Mouse (Mus musculus) CH12.LX (cell line): Measurements from ENCODE around the gene Hnrnpa0. TPM values are rescaled to one million over a fixed set of nuclear protein-coding genes. Genes with fewer than 3 reads are reported as not detected.

Source experiments
- DNase-seq: peaks from one replicate; pipeline ENCODE4 v3.0.0-alpha.2; 2013; ENCODE audit errors: extremely low read depth
- H3K27ac ChIP-seq: 2 replicates; pipeline ENCODE4 v1.5.1; 2012; ENCODE audit warnings: low read depth, mild to moderate bottlenecking, control low read depth, moderate library complexity; ENCODE audit not compliant: insufficient read depth
- H3K27me3 ChIP-seq: replicated peaks from 2 replicates; pipeline ENCODE3; 2012; ENCODE audit warnings: inconsistent platforms
- H3K36me3 ChIP-seq, 2 experiments: replicated peaks in 1 of 2; 2 replicates each; pipeline versions ENCODE3 to v1.6.1; 2012; ENCODE audit warnings: inconsistent platforms in 1 of 2, low read length in 1 of 2, mild to moderate bottlenecking in 1 of 2, mixed read lengths in 1 of 2, moderate library complexity in 1 of 2; ENCODE audit not compliant: control insufficient read depth in 1 of 2, insufficient read depth in 1 of 2
- H3K4me1 ChIP-seq, 2 experiments: 2 replicates each; pipeline ENCODE4 v1.6.1; 2012; ENCODE audit warnings: inconsistent platforms in 1 of 2, moderate library complexity in 1 of 2; ENCODE audit not compliant: insufficient read depth in 2 of 2, control insufficient read depth in 1 of 2
- H3K4me2 ChIP-seq: 2 replicates; pipeline ENCODE4 v1.6.1; 2012; ENCODE audit warnings: low read depth, mild to moderate bottlenecking, control low read depth; ENCODE audit not compliant: poor library complexity, insufficient read depth, severe bottlenecking
- H3K4me3 ChIP-seq, 3 experiments: fragments of 150-350 bp in 1 of 3; sonication (generic) in 1 of 3; replicated peaks in 1 of 3; 2 replicates each; pipeline versions ENCODE3 to v1.5.1; 2011 to 2012; ENCODE audit warnings: low read depth in 2 of 3, low read length in 2 of 3, mild to moderate bottlenecking in 2 of 3, moderate library complexity in 2 of 3, control low read depth in 1 of 3, improper control_type of control experiment in 1 of 3, inconsistent platforms in 1 of 3, mixed read lengths in 1 of 3; ENCODE audit not compliant: poor library complexity in 1 of 3
- H3K79me2 ChIP-seq: replicated peaks from 2 replicates; pipeline ENCODE4 v1.6.1; 2012; ENCODE audit warnings: mild to moderate bottlenecking, moderate library complexity; ENCODE audit not compliant: control insufficient read depth, poor library complexity, insufficient read depth, severe bottlenecking; ENCODE audit errors: extremely low read depth
- H3K9ac ChIP-seq: 2 replicates; pipeline ENCODE4 v1.6.1; 2012; ENCODE audit warnings: low read depth, mild to moderate bottlenecking, control low read depth, moderate library complexity; ENCODE audit not compliant: insufficient read depth
- H3K9me3 ChIP-seq: replicated peaks from 2 replicates; pipeline ENCODE3; 2012; ENCODE audit warnings: low read length, inconsistent platforms, mixed read lengths
- CHD2 ChIP-seq: IDR thresholded peaks from 2 replicates; pipeline ENCODE4 v1.6.1; 2011; ENCODE audit warnings: low read length, improper control_type of control experiment
- CTCF ChIP-seq, 2 experiments: IDR thresholded peaks in 1 of 2; conservative IDR thresholded peaks in 1 of 2; 2 replicates each; pipeline ENCODE4 v1.5.1; 2011 to 2012; ENCODE audit warnings: low read depth in 2 of 2, low read length in 2 of 2, improper control_type of control experiment in 1 of 2, inconsistent platforms in 1 of 2, mild to moderate bottlenecking in 1 of 2, moderate library complexity in 1 of 2
- ELF1 ChIP-seq: IDR thresholded peaks from 2 replicates; pipeline ENCODE4 v1.6.1; 2014; ENCODE audit warnings: low read depth, mild to moderate bottlenecking, inconsistent platforms, low read length, improper control_type of control experiment
- EP300 ChIP-seq: IDR thresholded peaks from 2 replicates; pipeline ENCODE4 v1.6.1; 2011; ENCODE audit warnings: low read length, improper control_type of control experiment
- HCFC1 ChIP-seq: IDR thresholded peaks from 2 replicates; pipeline ENCODE4 v1.6.1; 2012; ENCODE audit warnings: low read depth, mild to moderate bottlenecking, inconsistent platforms, low read length, improper control_type of control experiment
- JUN ChIP-seq: IDR thresholded peaks from 2 replicates; pipeline ENCODE4 v1.6.1; 2011; ENCODE audit warnings: low read depth, mild to moderate bottlenecking, low read length, improper control_type of control experiment, moderate library complexity; ENCODE audit not compliant: insufficient read depth
- KAT2A ChIP-seq: IDR thresholded peaks from 2 replicates; pipeline ENCODE4 v1.6.1; 2012; ENCODE audit warnings: low read length, improper control_type of control experiment, inconsistent platforms; ENCODE audit not compliant: insufficient replicate concordance
- MAFK ChIP-seq: IDR thresholded peaks from 2 replicates; pipeline ENCODE4 v1.6.1; 2011; ENCODE audit warnings: low read length, improper control_type of control experiment; ENCODE audit not compliant: insufficient replicate concordance
- MAX ChIP-seq: IDR thresholded peaks from 2 replicates; pipeline ENCODE4 v1.6.1; 2011; ENCODE audit warnings: low read length, improper control_type of control experiment
- MYC ChIP-seq: IDR thresholded peaks from 2 replicates; pipeline ENCODE4 v1.6.1; 2011; ENCODE audit warnings: low read depth, mild to moderate bottlenecking, improper control_type of control experiment, low read length
- NELFE ChIP-seq: IDR thresholded peaks from 2 replicates; pipeline ENCODE4 v1.6.1; 2011; ENCODE audit warnings: low read depth, low read length, improper control_type of control experiment
- NRF1 ChIP-seq: IDR thresholded peaks from 2 replicates; pipeline ENCODE4 v1.6.1; 2014; ENCODE audit warnings: low read depth, mild to moderate bottlenecking, inconsistent platforms, low read length, improper control_type of control experiment, moderate library complexity
- PAX5 ChIP-seq: IDR thresholded peaks from 2 replicates; pipeline ENCODE4 v1.6.1; 2012; ENCODE audit warnings: low read length, inconsistent platforms, mixed read lengths
- POLR2A ChIP-seq: IDR thresholded peaks from 2 replicates; pipeline ENCODE4 v1.6.1; 2011; ENCODE audit warnings: low read depth, mild to moderate bottlenecking, improper control_type of control experiment, low read length
- POLR2AphosphoS2 ChIP-seq: IDR thresholded peaks from 2 replicates; pipeline ENCODE4 v1.6.1; 2011; ENCODE audit warnings: low read depth, low read length, improper control_type of control experiment
- RAD21 ChIP-seq: IDR thresholded peaks from 2 replicates; pipeline ENCODE4 v1.6.1; 2011; ENCODE audit warnings: low read depth, mild to moderate bottlenecking, low read length, improper control_type of control experiment, moderate library complexity
- TCF12 ChIP-seq: IDR thresholded peaks from 2 replicates; pipeline ENCODE4 v1.6.1; 2014; ENCODE audit warnings: low read depth, mild to moderate bottlenecking, inconsistent platforms, low read length, improper control_type of control experiment
- USF1 ChIP-seq: IDR thresholded peaks from 2 replicates; pipeline ENCODE4 v1.6.1; 2014; ENCODE audit warnings: low read depth, mild to moderate bottlenecking, inconsistent platforms, low read length, improper control_type of control experiment
- USF2 ChIP-seq: conservative IDR thresholded peaks from 2 replicates; pipeline ENCODE4 v1.6.1; 2011; ENCODE audit warnings: low read depth, low read length, improper control_type of control experiment
- ZKSCAN1 ChIP-seq: IDR thresholded peaks from 2 replicates; pipeline ENCODE4 v1.6.1; 2012; ENCODE audit warnings: low read depth, inconsistent platforms, low read length, improper control_type of control experiment, borderline replicate concordance
- ZMIZ1 ChIP-seq: IDR thresholded peaks from 2 replicates; pipeline ENCODE4 v1.6.1; 2012; ENCODE audit warnings: low read depth, mild to moderate bottlenecking, inconsistent platforms, low read length, improper control_type of control experiment
- ZNF384 ChIP-seq: IDR thresholded peaks from 2 replicates; pipeline ENCODE4 v1.6.1; 2012; ENCODE audit warnings: low read depth, low read length, improper control_type of control experiment, inconsistent platforms
- dilution Hi-C: fragments of 300-500 bp; cut with MboI; formaldehyde crosslinking; loops from 2 replicates; pipeline ENCODE4 v1.14.3; 2020; ENCODE audit warnings: low sequenced_read_pairs; ENCODE audit not compliant: extremely low pct_unique_long_range_greater_than_20kb, extremely low pct_ligation_motif_present
- in situ Hi-C: fragments of 300-500 bp; cut with MboI; formaldehyde crosslinking; loops from 3 replicates; pipeline ENCODE4 v1.14.3; 2019; ENCODE audit warnings: low sequenced_read_pairs, low pct_ligation_motif_present, low pct_unique_long_range_greater_than_20kb, mixed read lengths
- polyA plus RNA-seq: library from polyadenylated mRNA; unstranded; fragments of >175 nt; gene quantifications from 2 replicates; pipeline ENCODE4 v1.2.1, GENCODE M21; 2012; ENCODE audit warnings: low read depth; ENCODE audit not compliant: insufficient read length
- total RNA-seq, 2 experiments: library from RNA; depleted of rRNA; stranded (reverse); fragments of 300-350 nt in 1 of 2; fragments of >200 nt in 1 of 2; gene quantifications; 2 replicates each; pipeline ENCODE4 v1.2.3; 2012 to 2014

Gene Hnrnpa0
- total and polyA plus RNA-seq, 3 experiments: 104 to 139 (median 126) TPM

- in situ Hi-C loops (no loop called here), dilution Hi-C loops (no loop called here)
- Histone ChIP-seq H3K4me1 (peaks cover 0 to 15% of the 10 kb centered on the region in 2 experiments; a peak in 2 of 4 replicates), H3K27ac (no peak overlapping the region), H3K9ac (no peak overlapping the region), H3K4me3 (no peak overlapping the region), H3K4me2 (no peak overlapping the region), H3K36me3 (peaks cover 36 to 72% of the 10 kb centered on the region in 2 experiments), H3K79me2 (peaks cover 5% of the 10 kb centered on the region; the same call in 1 of the 2 replicates), H3K27me3 (no peaks in the 10 kb centered on the region), H3K9me3 (peaks cover 17% of the 10 kb centered on the region)
- TF ChIP-seq MAFK (peak; percentile 89), RAD21 (no peak)
- no peak for DNase-seq
These were observed 35.0 kb upstream of the Hnrnpa0 start for GRCm38 (mm10) chr13:58163343-58163742.

GRCm38 (mm10) chr13:58160761-58161160 lies 32.4 kb upstream of the Hnrnpa0 start:
- in situ Hi-C loops: no loop called here
- no peaks in the 10 kb centered on the region for H3K27me3 ChIP-seq
- dilution Hi-C loops: no loop called here
- H3K4me3 ChIP-seq: no peak overlapping the region
- no peak overlapping the region for H3K4me2 ChIP-seq
- no peak overlapping the region for H3K9ac ChIP-seq
- no peak overlapping the region for H3K27ac ChIP-seq
- peaks cover 34 to 56% of the 10 kb centered on the region in 2 experiments for H3K36me3 ChIP-seq
- peaks cover 5% of the 10 kb centered on the region; the same call in 1 of the 2 replicates for H3K79me2 ChIP-seq
- peaks cover 17% of the 10 kb centered on the region for H3K9me3 ChIP-seq
- TF ChIP-seq ZKSCAN1 (no peak), ELF1 (no peak), NELFE (no peak), NRF1 (no peak), EP300 (no peak), POLR2AphosphoS2 (no peak), ZMIZ1 (no peak), JUN (no peak), CTCF (conservative IDR thresholded peaks at IDR 0.05 in 1 of 2, IDR thresholded peaks at IDR 0.05 in 1 of 2; ENCODE audit: low read depth in 2 of 2, low read length in 2 of 2) (no peak), MYC (no peak), MAX (no peak), HCFC1 (no peak), CHD2 (no peak), ZNF384 (no peak), USF1 (no peak), KAT2A (no peak), TCF12 (no peak), POLR2A (no peak), PAX5 (no peak), USF2 (no peak)
- H3K4me1 ChIP-seq: peaks cover 0 to 21% of the 10 kb centered on the region in 2 experiments; a peak in 2 of 4 replicates
- DNase-seq: no peak
